Comparison of ENCODE assay signal across 8 mouse cellular contexts in the genomic region with DNA sequence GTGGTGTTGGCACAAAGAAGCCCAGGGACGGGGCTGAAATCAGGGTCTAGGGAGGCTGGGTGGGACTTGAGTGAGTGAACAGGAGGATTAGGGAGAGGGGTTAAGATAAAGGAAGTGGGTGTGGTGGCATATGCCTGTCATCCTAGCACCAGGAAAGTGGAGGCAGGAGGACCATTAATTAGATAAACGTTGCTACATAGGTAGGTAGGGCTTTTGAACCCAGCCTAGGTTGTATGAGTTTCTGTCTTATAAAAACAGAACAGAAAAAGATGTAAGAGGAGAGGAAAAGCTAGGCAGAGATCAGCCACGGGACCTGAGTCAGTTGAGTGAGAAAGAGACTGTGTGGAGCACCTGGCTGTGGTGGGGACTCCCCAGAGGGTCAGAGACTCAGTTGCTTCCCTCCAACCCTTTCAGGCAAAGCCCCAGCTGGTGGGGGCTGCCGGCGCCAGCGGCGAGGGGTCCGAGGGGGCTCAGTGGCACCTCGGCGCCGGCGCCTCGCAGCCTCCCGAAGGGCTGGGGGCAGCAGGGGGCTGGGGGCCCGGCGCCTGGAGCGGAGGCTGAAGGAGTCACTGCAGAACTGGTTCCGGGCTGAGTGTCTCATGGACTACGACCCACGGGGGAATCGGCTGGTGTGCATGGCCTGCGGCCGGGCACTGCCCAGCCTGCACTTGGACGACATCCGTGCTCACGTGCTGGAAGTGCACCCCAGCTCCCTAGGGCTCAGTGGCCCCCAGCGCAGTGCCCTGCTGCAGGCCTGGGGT. TPM values are rescaled to one million over a fixed set of nuclear protein-coding genes. Genes with fewer than 3 reads are reported as not detected.
DNase-seq lines count a peak whose midpoint lies in the region; ATAC-seq lines count a peak whose summit lies in the region.

No protein-coding gene starts in this region.

- H3K27me3 ChIP-seq in limb, embryonic 13.5 days = no peaks in the 10 kb centered on the region

- WGBS in limb, embryonic 13.5 days = 44% methylated on average over 27 of the region's 27 CpGs

- peak; percentile 17 for DNase-seq in cerebellum, adult 8-10 months
- no peak for DNase-seq in cerebellum, postnatal 25 days
- DNase-seq in retina, postnatal 1 day = peak; percentile 21
- no peak for DNase-seq in retina, embryonic 14.5 days (ENCODE audit: low spot score)
- no peak for DNase-seq in frontal cortex, postnatal 25 days (ENCODE audit: low spot score in 2 of 2)
- no peak for DNase-seq in cerebellum, adult 9-11 months
- no peak for DNase-seq in urinary bladder, adult 18-20 months (ENCODE audit: low spot score in 2 of 2)

- H3K9me3 ChIP-seq in limb, embryonic 13.5 days = no peaks in the 10 kb centered on the region

- peak overlapping the region; percentile 87 for H3K4me2 ChIP-seq in limb, embryonic 13.5 days (replicated peaks)

- H3K27ac ChIP-seq in limb, embryonic 13.5 days = no peak overlapping the region

- peaks cover 57% of the 10 kb centered on the region for H3K36me3 ChIP-seq in limb, embryonic 13.5 days

- peak overlapping the region; percentile 96 for H3K9ac ChIP-seq in limb, embryonic 13.5 days

- peak overlapping the region; percentile 30 for H3K4me3 ChIP-seq in limb, embryonic 13.5 days

- ATAC-seq in limb, embryonic 13.5 days (ENCODE audit: low FRiP score, low read depth) = no peak

- H3K4me1 ChIP-seq in limb, embryonic 13.5 days = peaks cover 72% of the 10 kb centered on the region

RNA-seq across cellular contexts. Expression of gene 2700081O15Rik, which starts 3.6 kb away (rescaled TPM):
- 10.0 and 10.5 TPM in 2 replicates for polyA plus RNA-seq in limb, embryonic 13.5 days (2015; fragmentation: Nextera tagmentation; extraction: Ambion mirVana)

RNA-seq across cellular contexts. Expression of gene Spindoc, which starts 38.2 kb away (rescaled TPM):
- polyA plus RNA-seq in limb, embryonic 13.5 days (2015; fragmentation: Nextera tagmentation; extraction: Ambion mirVana) = 35.3 and 43.2 TPM in 2 replicates

Comparison
In these comparisons a context has a peak if more than half of its experiments do, and no peak if none do; other contexts are left out.
1. DNase-seq: peak in cerebellum, adult 8-10 months (single experiment) and retina, postnatal 1 day (single experiment); none in cerebellum, postnatal 25 days (0 of 2), retina, embryonic 14.5 days (single experiment), frontal cortex, postnatal 25 days (0 of 2), cerebellum, adult 9-11 months (single experiment) and urinary bladder, adult 18-20 months (0 of 2).